Mouse (Mus musculus): ENCODE results near the gene Crispld2. TPM values are rescaled to one million over a fixed set of nuclear protein-coding genes. Genes with fewer than 3 reads are reported as not detected.

Crispld2 gene
- polyA plus RNA-seq, 1 experiment from 2014 or later = 3.9 TPM

- Histone ChIP-seq H3K9me3 (no peaks in the 10 kb centered on the region), H3K9ac (no peak overlapping the region), H3K36me3 (no peaks in the 10 kb centered on the region), H3K27me3 (replicated peaks) (peaks cover 8% of the 10 kb centered on the region; the same call in 1 of the 2 replicates), H3K4me3 (no peak overlapping the region), H3K4me1 (peaks cover 25% of the 10 kb centered on the region), H3K4me2 (no peak overlapping the region), H3K27ac (replicated peaks) (peak overlapping the region; percentile 8; the same call in 1 of the 2 replicates)
- WGBS = 37% methylated on average over 8 of the region's 8 CpGs
- no peak for ATAC-seq (ENCODE audit: extremely low read depth, insufficient number of reproducible peaks, low FRiP score, low TSS enrichment)
These were observed 8.2 kb downstream of the Crispld2 start for GRCm38 (mm10) chr8:120000461-120000860.

GRCm38 (mm10) chr8:120001712-120002111, 9.5 kb downstream of the Crispld2 start:
- Histone ChIP-seq H3K27me3 (replicated peaks) (0 out of 2 replicates have a peak, but pooled peaks cover 8% of the 10 kb centered on the region), H3K27ac (replicated peaks) (no peak overlapping the region), H3K4me1 (peaks cover 25% of the 10 kb centered on the region), H3K36me3 (no peaks in the 10 kb centered on the region), H3K9me3 (no peaks in the 10 kb centered on the region), H3K4me3 (no peak overlapping the region), H3K4me2 (no peak overlapping the region), H3K9ac (no peak overlapping the region)
- no peak for ATAC-seq (ENCODE audit: extremely low read depth, insufficient number of reproducible peaks, low FRiP score, low TSS enrichment)
- 72% methylated on average over 7 of the region's 7 CpGs for WGBS

GRCm38 (mm10) chr8:120002348-120002747, 10.1 kb downstream of the Crispld2 start:
- Histone ChIP-seq H3K4me2 (no peak overlapping the region), H3K9me3 (no peaks in the 10 kb centered on the region), H3K36me3 (no peaks in the 10 kb centered on the region), H3K27me3 (replicated peaks) (0 out of 2 replicates have a peak, but pooled peaks cover 8% of the 10 kb centered on the region), H3K4me1 (peaks cover 25% of the 10 kb centered on the region), H3K4me3 (no peak overlapping the region), H3K27ac (replicated peaks) (no peak overlapping the region), H3K9ac (no peak overlapping the region; the same call in 1 of the 2 replicates)
- no peak for ATAC-seq (ENCODE audit: extremely low read depth, insufficient number of reproducible peaks, low FRiP score, low TSS enrichment)
- 33% methylated on average over 9 of the region's 9 CpGs for WGBS

GRCm38 (mm10) chr8:120004154-120004702, 12.0 kb downstream of the Crispld2 start:
- Histone ChIP-seq H3K4me3 (no peak overlapping the region), H3K4me1 (peaks cover 25% of the 10 kb centered on the region), H3K36me3 (no peaks in the 10 kb centered on the region), H3K4me2 (peak overlapping the region; percentile 23), H3K27ac (replicated peaks) (peak overlapping the region; percentile 26), H3K9me3 (no peaks in the 10 kb centered on the region), H3K27me3 (replicated peaks) (0 out of 2 replicates have a peak, but pooled peaks cover 8% of the 10 kb centered on the region), H3K9ac (peak overlapping the region; percentile 1; the same call in 1 of the 2 replicates)
- 30% methylated on average over 14 of the region's 14 CpGs for WGBS
- no peak for ATAC-seq (ENCODE audit: extremely low read depth, insufficient number of reproducible peaks, low FRiP score, low TSS enrichment)

GRCm38 (mm10) chr8:120004705-120005381, 12.6 kb downstream of the Crispld2 start:
- Histone ChIP-seq H3K4me2 (peak overlapping the region; percentile 23), H3K9me3 (no peaks in the 10 kb centered on the region), H3K4me1 (peaks cover 25% of the 10 kb centered on the region), H3K9ac (peak overlapping the region; percentile 1; the same call in 1 of the 2 replicates), H3K4me3 (no peak overlapping the region), H3K36me3 (no peaks in the 10 kb centered on the region), H3K27me3 (replicated peaks) (0 out of 2 replicates have a peak, but pooled peaks cover 8% of the 10 kb centered on the region), H3K27ac (replicated peaks) (peak overlapping the region; percentile 26)
- ATAC-seq (ENCODE audit: extremely low read depth, insufficient number of reproducible peaks, low FRiP score, low TSS enrichment) = no peak
- 60% methylated on average over 2 of the region's 2 CpGs for WGBS

GRCm38 (mm10) chr8:120006645-120007160, 14.5 kb downstream of the Crispld2 start:
- 32% methylated on average over 9 of the region's 9 CpGs for WGBS

GRCm38 (mm10) chr8:120007178-120007577, 14.9 kb downstream of the Crispld2 start:
- H3K9ac ChIP-seq = no peak overlapping the region
- peaks cover 20% of the 10 kb centered on the region for H3K4me1 ChIP-seq
- WGBS = 72% methylated on average over 9 of the region's 9 CpGs
- no peaks in the 10 kb centered on the region for H3K9me3 ChIP-seq
- H3K4me3 ChIP-seq = no peak overlapping the region
- no peak for ATAC-seq (ENCODE audit: extremely low read depth, insufficient number of reproducible peaks, low FRiP score, low TSS enrichment)
- no peak overlapping the region for H3K27ac ChIP-seq (replicated peaks)
- no peak overlapping the region for H3K4me2 ChIP-seq
- H3K36me3 ChIP-seq = no peaks in the 10 kb centered on the region
- H3K27me3 ChIP-seq (replicated peaks) = peaks cover 24% of the 10 kb centered on the region; the same call in 1 of the 2 replicates

More at GRCm38 (mm10) chr8:120006645-120007160, 14.5 kb downstream of the Crispld2 start:
- Histone ChIP-seq H3K4me1 (peaks cover 21% of the 10 kb centered on the region), H3K9me3 (no peaks in the 10 kb centered on the region), H3K4me2 (no peak overlapping the region), H3K27me3 (replicated peaks) (peaks cover 19% of the 10 kb centered on the region; the same call in 1 of the 2 replicates), H3K9ac (no peak overlapping the region), H3K27ac (replicated peaks) (no peak overlapping the region), H3K4me3 (no peak overlapping the region), H3K36me3 (no peaks in the 10 kb centered on the region)
- no peak for ATAC-seq (ENCODE audit: extremely low read depth, insufficient number of reproducible peaks, low FRiP score, low TSS enrichment)

- no peak for ATAC-seq (ENCODE audit: extremely low read depth, insufficient number of reproducible peaks, low FRiP score, low TSS enrichment)
- no peak overlapping the region for H3K4me3 ChIP-seq
- H3K4me1 ChIP-seq = peaks cover 15% of the 10 kb centered on the region
- 67% methylated on average over 6 of the region's 6 CpGs for WGBS
- H3K4me2 ChIP-seq = no peak overlapping the region
- no peaks in the 10 kb centered on the region for H3K36me3 ChIP-seq
- no peaks in the 10 kb centered on the region for H3K9me3 ChIP-seq
- no peak overlapping the region for H3K9ac ChIP-seq
- H3K27ac ChIP-seq (replicated peaks) = no peak overlapping the region
- peaks cover 25% of the 10 kb centered on the region; the same call in 1 of the 2 replicates for H3K27me3 ChIP-seq (replicated peaks)
These were observed 17.0 kb downstream of the Crispld2 start for GRCm38 (mm10) chr8:120009284-120009683.

- H3K4me3 ChIP-seq = no peak overlapping the region
- H3K9ac ChIP-seq = no peak overlapping the region
- H3K4me2 ChIP-seq = no peak overlapping the region
- H3K9me3 ChIP-seq = no peaks in the 10 kb centered on the region
- H3K27me3 ChIP-seq (replicated peaks) = peaks cover 17% of the 10 kb centered on the region; the same call in 1 of the 2 replicates
- no peak for ATAC-seq (ENCODE audit: extremely low read depth, insufficient number of reproducible peaks, low FRiP score, low TSS enrichment)
- no peaks in the 10 kb centered on the region for H3K36me3 ChIP-seq
- no peak overlapping the region for H3K27ac ChIP-seq (replicated peaks)
- 70% methylated on average over 8 of the region's 8 CpGs for WGBS
- H3K4me1 ChIP-seq = peaks cover 12% of the 10 kb centered on the region
These were observed 20.3 kb downstream of the Crispld2 start for GRCm38 (mm10) chr8:120012491-120012890.

GRCm38 (mm10) chr8:120012927-120013326, 20.7 kb downstream of the Crispld2 start:
- Histone ChIP-seq H3K36me3 (no peaks in the 10 kb centered on the region), H3K4me3 (no peak overlapping the region), H3K27ac (replicated peaks) (no peak overlapping the region), H3K9me3 (no peaks in the 10 kb centered on the region), H3K27me3 (replicated peaks) (peaks cover 17% of the 10 kb centered on the region; the same call in 1 of the 2 replicates), H3K4me1 (peaks cover 12% of the 10 kb centered on the region), H3K9ac (no peak overlapping the region), H3K4me2 (no peak overlapping the region)
- ATAC-seq (ENCODE audit: extremely low read depth, insufficient number of reproducible peaks, low FRiP score, low TSS enrichment) = no peak
- 28% methylated on average over 9 of the region's 9 CpGs for WGBS

GRCm38 (mm10) chr8:120014267-120015023, 22.2 kb downstream of the Crispld2 start:
- Histone ChIP-seq H3K27me3 (replicated peaks) (peaks cover 23% of the 10 kb centered on the region; the same call in 1 of the 2 replicates), H3K4me2 (no peak overlapping the region), H3K36me3 (no peaks in the 10 kb centered on the region), H3K27ac (replicated peaks) (no peak overlapping the region), H3K9me3 (no peaks in the 10 kb centered on the region), H3K9ac (no peak overlapping the region), H3K4me1 (peaks cover 14% of the 10 kb centered on the region), H3K4me3 (no peak overlapping the region)
- ATAC-seq (ENCODE audit: extremely low read depth, insufficient number of reproducible peaks, low FRiP score, low TSS enrichment) = no peak
- WGBS = 54% methylated on average over 15 of the region's 15 CpGs
